Mouse (Mus musculus): ENCODE measurements around the gene Vav1.

DNA sequence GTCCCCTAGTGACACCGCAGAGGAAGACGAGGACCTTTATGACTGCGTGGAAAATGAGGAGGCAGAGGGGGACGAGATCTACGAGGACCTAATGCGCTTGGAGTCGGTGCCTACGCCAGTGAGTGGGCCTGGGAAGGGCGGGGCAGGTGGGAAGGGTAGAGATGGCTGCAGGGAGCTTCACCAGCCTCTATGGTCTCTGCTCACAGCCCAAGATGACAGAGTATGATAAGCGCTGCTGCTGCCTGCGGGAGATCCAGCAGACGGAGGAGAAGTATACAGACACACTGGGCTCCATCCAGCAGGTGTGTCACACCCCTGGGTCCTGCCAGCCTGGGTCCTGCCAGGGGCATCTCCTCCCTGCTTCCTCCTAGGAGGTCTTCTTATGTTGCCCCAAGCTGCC, 18.1 kb downstream of the Vav1 start:
- TF ChIP-seq POLR2A (IDR thresholded peaks at IDR 0.05; ENCODE audit: low read depth, low read length) (no peak), CTCF (IDR thresholded peaks at IDR 0.05; ENCODE audit: extremely low read depth, insufficient read depth, insufficient read length, insufficient replicate concordance) (no peak)
